Mouse (Mus musculus): Measurements from ENCODE around the gene Nlk. TPM values are rescaled to one million over a fixed set of nuclear protein-coding genes. Genes with fewer than 3 reads are reported as not detected.

Gene Nlk
- polyA plus RNA-seq, 1 experiment from 2014 or later, result 33.9 TPM

DNA sequence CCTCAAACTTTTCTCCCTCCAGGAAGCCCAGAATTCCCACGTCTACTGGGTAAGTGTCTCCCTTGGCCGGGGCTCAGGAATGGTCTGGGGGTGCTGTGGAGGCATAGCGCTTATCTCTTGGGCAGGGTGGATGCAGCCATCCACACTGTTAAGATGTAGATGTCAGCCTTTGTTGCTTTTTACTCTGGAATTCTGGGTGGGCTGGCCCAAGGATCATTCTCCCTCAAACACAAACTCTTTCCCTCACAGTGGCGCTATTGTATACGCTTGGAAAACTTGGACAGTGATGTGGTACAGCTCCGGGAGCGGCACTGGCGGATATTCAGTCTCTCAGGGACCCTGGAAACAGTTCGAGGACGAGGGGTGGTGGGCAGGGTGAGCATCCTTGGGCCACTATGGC lies 178.2 kb downstream of the Nlk start:
- peaks cover 97% of the 10 kb centered on the region for H3K36me3 ChIP-seq
- H3K4me3 ChIP-seq, result no peak overlapping the region
- no peak overlapping the region for H3K9ac ChIP-seq
- ATAC-seq (ENCODE audit: low read depth), result no peak
- peaks cover 4% of the 10 kb centered on the region; the same call in 1 of the 2 replicates for H3K4me1 ChIP-seq (replicated peaks)
- no peak overlapping the region for H3K4me2 ChIP-seq
- H3K27ac ChIP-seq (replicated peaks), result no peak overlapping the region
- H3K27me3 ChIP-seq, result no peaks in the 10 kb centered on the region
- H3K9me3 ChIP-seq, result no peaks in the 10 kb centered on the region
- WGBS, result 86% methylated on average over 10 of the region's 10 CpGs

Other genes starting within 250 kb of the Nlk start
- 16.5 and 16.9 TPM in 2 replicates for gene Slc46a1, start 231.7 kb downstream of the Nlk start, polyA plus RNA-seq (2015; fragmentation: Nextera tagmentation; extraction: Ambion mirVana)
- gene Sarm1, start 199.6 kb downstream of the Nlk start, polyA plus RNA-seq (2015; fragmentation: Nextera tagmentation; extraction: Ambion mirVana), result 41.1 and 43.0 TPM in 2 replicates
- gene Vtn, start 198.3 kb downstream of the Nlk start, polyA plus RNA-seq (2015; fragmentation: Nextera tagmentation; extraction: Ambion mirVana), result 181 and 197 TPM in 2 replicates
- gene Sebox, start 193.9 kb downstream of the Nlk start, polyA plus RNA-seq (2015; fragmentation: Nextera tagmentation; extraction: Ambion mirVana), result 0.15 TPM in 1 of 2 replicates, not detected in the other
- 92.7 and 101 TPM in 2 replicates for gene Tmem199, start 185.2 kb downstream of the Nlk start, polyA plus RNA-seq (2015; fragmentation: Nextera tagmentation; extraction: Ambion mirVana)
- 178 and 191 TPM in 2 replicates for gene Poldip2, start 185.2 kb downstream of the Nlk start, polyA plus RNA-seq (2015; fragmentation: Nextera tagmentation; extraction: Ambion mirVana)
- 50.7 and 54.2 TPM in 2 replicates for gene Tnfaip1, start 161.0 kb downstream of the Nlk start, polyA plus RNA-seq (2015; fragmentation: Nextera tagmentation; extraction: Ambion mirVana)
- 120 and 122 TPM in 2 replicates for gene Ift20, start 161.0 kb downstream of the Nlk start, polyA plus RNA-seq (2015; fragmentation: Nextera tagmentation; extraction: Ambion mirVana)
- 29.1 and 31.5 TPM in 2 replicates for gene Tmem97, start 146.6 kb downstream of the Nlk start, polyA plus RNA-seq (2015; fragmentation: Nextera tagmentation; extraction: Ambion mirVana)
- gene Ccnq, start 54.4 kb upstream of the Nlk start, polyA plus RNA-seq (2015; fragmentation: Nextera tagmentation; extraction: Ambion mirVana), result 33.3 and 36.0 TPM in 2 replicates
- 28.8 and 33.6 TPM in 2 replicates for gene Lyrm9, start 129.2 kb upstream of the Nlk start, polyA plus RNA-seq (2015; fragmentation: Nextera tagmentation; extraction: Ambion mirVana)
- 1.1 TPM in 2 replicates for gene Nos2, start 223.4 kb upstream of the Nlk start, polyA plus RNA-seq (2015; fragmentation: Nextera tagmentation; extraction: Ambion mirVana)

All from neural tube, embryonic 13.5 days (tissue).